Mouse (Mus musculus) heart, embryonic 13.5 days (tissue): ENCODE data around the gene Epn3. TPM values are rescaled to one million over a fixed set of nuclear protein-coding genes. Genes with fewer than 3 reads are reported as not detected.

Experiments used
- ATAC-seq: fragments of 200-750 bp; cut with Nextera tagmentation; 2 replicates; pipeline ENCODE4 v1.8.0; 2017; ENCODE audit warnings: moderate TSS enrichment; ENCODE audit not compliant: insufficient number of reproducible peaks, low FRiP score, low TSS enrichment; ENCODE audit errors: extremely low read depth
- H3K27ac ChIP-seq: fragments of 300-500 bp; sonication (generic); replicated peaks from 2 replicates; pipeline ENCODE4 v1.5.1; 2015; ENCODE audit warnings: moderate library complexity, mild to moderate bottlenecking, inconsistent platforms
- H3K27me3 ChIP-seq: fragments of 300-500 bp; sonication (generic); replicated peaks from 2 replicates; pipeline ENCODE4 v1.6.1; 2015; ENCODE audit warnings: mild to moderate bottlenecking, inconsistent platforms
- H3K36me3 ChIP-seq: fragments of 300-500 bp; sonication (generic); 2 replicates; pipeline ENCODE4 v1.6.1; 2015; ENCODE audit warnings: mild to moderate bottlenecking, inconsistent platforms
- H3K4me1 ChIP-seq: fragments of 300-500 bp; sonication (generic); 2 replicates; pipeline ENCODE4 v1.6.1; 2015; ENCODE audit warnings: inconsistent platforms
- H3K4me2 ChIP-seq: fragments of 300-500 bp; sonication (generic); 2 replicates; pipeline ENCODE4 v1.6.1; 2015; ENCODE audit warnings: inconsistent platforms, mild to moderate bottlenecking, moderate library complexity
- H3K4me3 ChIP-seq: fragments of 300-500 bp; sonication (generic); 2 replicates; pipeline ENCODE4 v1.5.1; 2015; ENCODE audit warnings: moderate library complexity, mild to moderate bottlenecking, inconsistent platforms
- H3K9ac ChIP-seq: fragments of 300-500 bp; sonication (generic); 2 replicates; pipeline ENCODE4 v1.6.1; 2015; ENCODE audit warnings: inconsistent platforms, mild to moderate bottlenecking, moderate library complexity
- H3K9me3 ChIP-seq: fragments of 300-500 bp; sonication (generic); 2 replicates; pipeline ENCODE4 v1.6.1; 2016; ENCODE audit warnings: inconsistent platforms
- WGBS: fragments of 180-500 bp; shearing (Covaris S2); methylation state at CpG from one replicate; pipeline ENCODE4 v1.1.7; 2015; ENCODE audit warnings: mixed read lengths; 5-methylcytosine and 5-hydroxymethylcytosine counted together
- polyA plus RNA-seq: library from polyadenylated mRNA; unstranded; fragments of >200 nt; fragmentation: Nextera tagmentation; extraction: Ambion mirVana; gene quantifications from 2 replicates; pipeline ENCODE4 v1.2.1, GENCODE M21; 2015

Gene Epn3
- polyA plus RNA-seq, 1 experiment from 2014 or later, result 11.8 TPM

DNA sequence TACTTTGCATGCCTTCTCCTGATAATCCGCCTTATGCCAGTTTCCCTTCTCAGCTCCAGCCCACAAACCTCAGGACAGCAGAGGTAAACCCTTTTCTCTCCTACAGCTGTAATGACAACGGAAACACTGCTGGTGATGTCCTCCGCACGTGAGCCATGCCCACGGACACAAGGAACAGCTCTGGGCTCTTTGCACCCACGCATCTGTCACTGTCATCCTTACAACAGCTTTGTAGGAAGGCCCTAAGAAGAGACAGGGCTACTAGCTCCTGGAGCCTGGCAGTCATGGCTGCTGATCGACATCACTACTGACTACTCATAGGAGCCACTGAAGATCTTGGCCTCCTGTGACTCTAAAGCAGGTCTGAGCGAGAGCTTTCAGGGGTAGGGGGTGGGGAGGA is 33.4 kb upstream of the Epn3 start:
- Histone ChIP-seq H3K9ac (no peak overlapping the region), H3K4me3 (no peak overlapping the region), H3K4me1 (peaks cover 9% of the 10 kb centered on the region), H3K4me2 (no peak overlapping the region), H3K27ac (no peak overlapping the region), H3K36me3 (no peaks in the 10 kb centered on the region), H3K27me3 (no peaks in the 10 kb centered on the region), H3K9me3 (no peaks in the 10 kb centered on the region; the same call in 1 of the 2 replicates)
- no peak for ATAC-seq
- 67% methylated on average over 8 of the region's 8 CpGs for WGBS

DNA sequence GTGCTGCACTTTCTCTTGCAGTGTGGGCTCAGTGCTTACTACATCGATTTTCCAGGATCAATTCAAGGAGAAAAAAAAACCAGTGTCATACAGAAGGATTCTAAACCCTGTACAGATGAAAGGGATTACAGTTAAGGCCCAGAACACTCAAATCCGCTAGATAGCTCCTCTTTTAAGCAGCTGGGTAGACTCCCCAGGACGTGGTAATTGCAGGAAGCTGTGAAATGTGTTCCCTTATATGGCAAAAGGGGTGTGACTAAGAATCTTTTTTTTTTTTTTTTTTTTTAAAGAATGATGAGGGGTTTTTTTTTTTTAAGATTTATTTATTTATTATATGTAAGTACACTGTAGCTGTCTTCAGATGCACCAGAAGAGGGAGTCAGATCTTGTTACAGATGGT is 29.1 kb upstream of the Epn3 start:
- Histone ChIP-seq H3K27ac (no peak overlapping the region), H3K36me3 (no peaks in the 10 kb centered on the region), H3K9ac (no peak overlapping the region), H3K4me3 (no peak overlapping the region), H3K4me1 (peaks cover 11% of the 10 kb centered on the region; the same call in 1 of the 2 replicates), H3K9me3 (no peaks in the 10 kb centered on the region), H3K4me2 (no peak overlapping the region), H3K27me3 (no peaks in the 10 kb centered on the region)
- no peak for ATAC-seq
- 44% methylated on average over 3 of the region's 3 CpGs for WGBS

DNA sequence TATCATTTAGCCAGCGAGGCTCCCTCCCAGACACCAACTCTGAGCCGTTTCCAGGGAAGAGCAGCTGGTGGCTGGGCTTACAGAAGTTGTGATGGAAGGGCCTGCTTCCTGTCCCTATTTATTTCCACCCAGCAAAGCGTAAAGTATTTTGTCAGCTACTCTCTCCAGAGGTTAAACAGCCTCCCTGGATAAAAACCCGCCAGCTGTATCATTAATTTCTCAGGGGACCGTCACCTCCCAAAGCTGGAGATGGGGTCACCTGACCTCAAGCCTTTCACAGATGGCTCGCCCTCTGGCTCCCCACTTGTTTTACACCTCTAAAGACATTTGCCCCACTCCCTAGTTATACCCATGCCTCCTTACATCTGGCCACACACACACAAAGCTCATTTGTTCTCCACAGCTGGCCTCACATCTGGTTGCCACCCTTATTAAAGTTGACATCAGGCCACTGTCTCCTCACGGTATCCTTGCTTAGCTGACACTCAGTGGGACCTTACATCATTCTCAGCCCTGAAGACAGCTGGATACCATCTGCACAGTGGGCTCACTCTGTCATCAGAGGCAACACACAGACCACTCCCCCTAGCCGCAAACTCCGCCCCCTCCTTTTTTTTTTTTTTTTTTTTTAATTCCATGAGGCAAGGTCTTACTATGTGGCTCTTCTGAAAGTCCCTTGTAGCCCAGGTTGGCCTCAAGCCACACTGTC is 26.6 kb upstream of the Epn3 start:
- Histone ChIP-seq H3K9ac (no peak overlapping the region), H3K27me3 (no peaks in the 10 kb centered on the region), H3K36me3 (no peaks in the 10 kb centered on the region), H3K9me3 (no peaks in the 10 kb centered on the region), H3K27ac (no peak overlapping the region), H3K4me2 (no peak overlapping the region), H3K4me1 (peaks cover 31% of the 10 kb centered on the region), H3K4me3 (no peak overlapping the region)
- 55% methylated on average over 9 of the region's 9 CpGs for WGBS
- no peak for ATAC-seq

DNA sequence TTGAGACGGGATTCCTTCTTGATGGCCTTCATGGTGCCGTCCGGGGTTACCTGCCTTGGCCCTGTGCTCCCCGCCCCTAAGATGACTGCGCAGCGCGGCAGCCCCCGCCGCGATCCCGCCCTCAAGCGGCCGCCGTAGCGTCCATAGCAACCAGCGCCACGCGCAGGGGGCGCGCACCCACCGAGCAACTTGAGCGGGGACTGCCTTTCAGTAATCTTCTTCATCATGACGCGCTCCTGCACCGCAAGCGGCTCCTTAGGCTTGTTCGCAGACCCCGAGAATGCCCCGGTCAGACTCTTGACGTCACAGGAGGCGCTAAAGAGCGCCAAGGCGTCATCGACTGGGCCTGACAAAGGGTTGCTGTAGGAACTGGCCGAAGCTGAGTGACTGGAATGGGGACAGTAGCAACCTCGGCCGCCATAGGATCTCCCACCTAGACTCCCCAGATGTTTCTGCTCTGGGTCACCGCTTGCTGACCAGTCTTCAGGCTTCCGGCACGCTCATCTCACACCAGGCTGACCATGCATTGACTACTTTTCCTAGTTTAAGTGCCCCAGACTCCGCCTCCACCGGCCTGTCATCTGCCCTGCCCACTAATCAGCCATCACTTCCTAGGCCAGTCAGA is 21.6 kb upstream of the Epn3 start, which contains the start of gene Mycbpap:
TSS of gene Mycbpap (minus strand) at position 524 of the 625 bp plus-strand sequence.
- peak within 1 kb of the TSS; percentile 84 for H3K9ac ChIP-seq
- no peaks in the 10 kb centered on the region for H3K27me3 ChIP-seq
- H3K4me2 ChIP-seq, result peak within 1 kb of the TSS; percentile 91
- under 1% methylated on average over 42 of the region's 42 CpGs for WGBS
- H3K9me3 ChIP-seq, result no peaks in the 10 kb centered on the region
- peak; percentile 55 for ATAC-seq
- H3K4me1 ChIP-seq, result peaks cover 43% of the 10 kb centered on the region
- no peaks in the 10 kb centered on the region for H3K36me3 ChIP-seq
- H3K27ac ChIP-seq, result peak within 1 kb of the TSS; percentile 76
- H3K4me3 ChIP-seq, result peak within 1 kb of the TSS; percentile 66

DNA sequence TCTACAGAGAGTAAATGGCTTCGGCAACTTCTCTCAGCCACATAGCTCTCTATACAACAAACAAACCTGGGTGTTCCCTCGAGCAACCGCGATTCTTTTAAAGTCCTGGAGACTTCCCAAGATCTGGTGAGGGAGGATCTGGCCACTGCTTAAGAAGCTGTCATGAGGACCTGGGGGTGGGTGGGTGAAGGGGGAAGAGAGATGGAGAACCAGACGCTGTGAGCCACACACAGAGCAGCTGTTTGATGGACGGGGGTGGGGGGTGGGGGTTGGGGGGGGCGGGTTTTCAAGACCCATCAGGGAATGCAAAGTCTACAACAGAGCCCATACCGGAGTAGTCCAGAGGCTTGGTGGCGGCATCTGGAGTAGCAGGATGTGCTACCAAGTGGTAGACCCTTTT is 13.7 kb upstream of the Epn3 start:
- WGBS, result 48% methylated on average over 9 of the region's 9 CpGs

DNA sequence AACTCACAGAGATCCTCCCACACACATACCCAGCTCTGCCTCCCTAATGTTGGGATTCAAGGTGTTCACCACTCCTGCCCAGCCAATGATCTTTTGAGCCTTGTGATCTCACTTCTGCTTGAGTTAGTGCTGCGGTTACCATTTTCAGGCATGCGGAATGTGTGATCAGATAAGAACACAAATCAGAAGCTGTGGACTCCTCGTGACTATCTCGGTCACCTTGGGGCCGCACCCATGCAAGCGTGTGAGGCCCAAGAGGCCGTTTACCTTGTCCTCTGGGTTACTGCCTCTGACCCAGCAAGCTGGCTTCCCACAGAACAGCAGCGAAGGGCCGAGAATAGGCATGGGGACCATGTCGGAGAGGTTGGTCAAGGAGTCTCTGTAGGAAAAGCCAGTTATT is 9.2 kb upstream of the Epn3 start:
- Histone ChIP-seq H3K9me3 (peaks cover 4% of the 10 kb centered on the region; the same call in 1 of the 2 replicates), H3K27ac (no peak overlapping the region), H3K9ac (no peak overlapping the region), H3K27me3 (peaks cover 28% of the 10 kb centered on the region; the same call in 1 of the 2 replicates), H3K36me3 (peaks cover 6% of the 10 kb centered on the region; the same call in 1 of the 2 replicates), H3K4me1 (no peaks in the 10 kb centered on the region), H3K4me3 (no peak overlapping the region), H3K4me2 (no peak overlapping the region)
- WGBS, result 66% methylated on average over 10 of the region's 10 CpGs
- no peak for ATAC-seq

More for the DNA sequence above, 13.7 kb upstream of the Epn3 start:
- Histone ChIP-seq H3K4me2 (no peak overlapping the region), H3K4me1 (peaks cover 6% of the 10 kb centered on the region), H3K9ac (no peak overlapping the region), H3K9me3 (peaks cover 4% of the 10 kb centered on the region; the same call in 1 of the 2 replicates), H3K27me3 (no peaks in the 10 kb centered on the region), H3K27ac (no peak overlapping the region), H3K4me3 (no peak overlapping the region), H3K36me3 (peaks cover 6% of the 10 kb centered on the region; the same call in 1 of the 2 replicates)
- ATAC-seq, result no peak

GRCm38 (mm10) chr11:94501482-94501881 is 1.7 kb upstream of the Epn3 start:
- WGBS, result 74% methylated on average over 8 of the region's 8 CpGs
- no peak for ATAC-seq
- Histone ChIP-seq H3K9ac (no peak overlapping the region), H3K4me3 (no peak overlapping the region), H3K27me3 (peaks cover 63% of the 10 kb centered on the region), H3K4me2 (no peak overlapping the region), H3K9me3 (no peaks in the 10 kb centered on the region), H3K27ac (no peak overlapping the region), H3K4me1 (peaks cover 44% of the 10 kb centered on the region), H3K36me3 (no peaks in the 10 kb centered on the region)

DNA sequence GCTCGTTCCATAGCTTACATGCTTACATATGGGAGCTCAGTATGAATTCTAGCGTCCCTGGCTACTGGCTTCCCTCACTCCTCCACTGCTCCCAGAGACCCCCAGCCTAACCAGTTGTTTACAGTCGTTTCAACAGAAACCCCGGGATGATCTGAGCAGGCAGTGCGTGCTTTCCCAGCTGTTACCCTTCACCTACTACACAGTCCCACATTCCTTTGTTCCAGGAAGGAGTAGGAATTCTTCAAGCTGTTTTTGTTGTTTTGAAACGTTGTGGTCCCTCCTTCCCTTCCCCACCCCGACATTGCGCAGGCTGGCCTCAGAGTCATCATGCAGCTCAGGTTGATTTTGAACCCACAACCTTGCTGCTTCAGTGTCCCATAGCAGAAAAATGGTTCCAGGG is 588 bp upstream of the Epn3 start:
- Histone ChIP-seq H3K27ac (peak overlapping the region; percentile 91), H3K9me3 (no peaks in the 10 kb centered on the region), H3K4me3 (peak overlapping the region; percentile 60), H3K4me2 (peak overlapping the region; percentile 72), H3K9ac (peak overlapping the region; percentile 86), H3K27me3 (peaks cover 54% of the 10 kb centered on the region), H3K36me3 (peaks cover 8% of the 10 kb centered on the region), H3K4me1 (peaks cover 52% of the 10 kb centered on the region)
- no peak for ATAC-seq
- 25% methylated on average over 8 of the region's 8 CpGs for WGBS

DNA sequence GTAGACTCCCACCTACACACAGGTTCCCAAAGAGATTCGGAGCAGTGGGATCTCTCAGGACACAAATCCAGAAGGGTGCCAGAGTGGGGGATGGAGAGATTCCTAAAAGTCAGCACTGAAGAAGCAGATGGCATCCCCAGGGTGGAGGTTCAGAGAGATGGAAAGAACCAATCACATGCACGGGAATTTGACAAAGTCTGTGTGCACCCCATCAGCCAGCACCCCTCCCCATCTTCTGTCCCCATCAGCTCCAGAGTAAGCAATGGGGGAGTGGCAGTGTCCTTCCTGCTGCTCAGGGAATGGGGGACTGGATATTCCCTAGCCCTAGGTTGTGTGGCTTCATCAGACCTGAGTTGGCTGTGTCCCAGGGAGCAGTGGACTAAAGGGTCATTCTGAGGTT is 739 bp downstream of the Epn3 start:
- H3K4me1 ChIP-seq, result peaks cover 63% of the 10 kb centered on the region
- no peak for ATAC-seq
- peak overlapping the region; percentile 60 for H3K4me3 ChIP-seq
- H3K9ac ChIP-seq, result peak overlapping the region; percentile 86
- peak overlapping the region; percentile 91 for H3K27ac ChIP-seq
- WGBS, result 10% methylated on average over 2 of the region's 2 CpGs
- H3K36me3 ChIP-seq, result peaks cover 8% of the 10 kb centered on the region
- no peaks in the 10 kb centered on the region for H3K9me3 ChIP-seq
- H3K4me2 ChIP-seq, result peak overlapping the region; percentile 72
- peaks cover 53% of the 10 kb centered on the region for H3K27me3 ChIP-seq

DNA sequence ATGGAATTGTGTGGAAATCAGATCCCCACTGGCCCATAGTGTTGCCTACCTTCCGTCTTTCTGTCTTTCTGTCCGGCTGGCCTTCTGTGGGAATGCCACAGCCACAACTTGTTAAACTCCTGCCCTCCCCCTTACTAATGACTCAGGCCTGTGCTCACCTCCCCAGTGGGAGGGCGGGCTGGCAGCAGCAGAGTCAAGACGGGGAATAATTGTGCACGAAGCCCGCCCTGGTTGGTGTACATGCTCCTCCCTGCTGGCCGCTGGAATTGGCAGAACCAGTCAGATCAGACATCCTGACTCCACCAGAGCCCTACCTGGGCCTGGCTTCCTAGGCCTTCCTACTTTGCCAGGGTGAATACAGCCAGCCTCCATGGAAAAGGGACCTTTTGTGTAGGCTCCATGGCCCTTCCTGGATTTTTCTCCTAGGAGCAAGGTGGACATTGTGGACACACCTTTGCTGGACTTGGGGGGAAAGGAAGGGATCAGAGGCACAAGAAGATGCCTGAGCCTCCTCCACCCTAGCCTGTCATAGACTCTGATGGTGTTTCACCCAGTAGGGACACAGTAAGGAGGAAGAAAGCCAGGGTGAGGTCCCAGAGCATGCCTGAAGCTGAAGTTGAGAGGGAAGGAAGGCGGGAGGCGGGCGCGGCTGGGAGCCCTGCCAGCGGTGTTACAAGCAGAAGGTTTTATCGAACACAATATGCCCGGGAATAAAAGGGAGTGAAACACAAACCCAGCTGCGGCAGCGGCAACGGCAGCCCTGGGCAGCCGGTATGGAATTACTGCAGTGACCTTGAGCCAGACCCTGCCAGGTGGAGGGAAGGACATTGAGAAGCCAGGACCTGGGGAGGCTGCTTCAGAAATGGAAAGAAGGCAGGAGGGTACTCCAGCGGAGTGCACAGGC is 1.4 kb downstream of the Epn3 start:
- 20% methylated on average over 19 of the region's 19 CpGs for WGBS
- Histone ChIP-seq H3K27ac (peak overlapping the region; percentile 91), H3K4me1 (peaks cover 63% of the 10 kb centered on the region), H3K4me3 (peak overlapping the region; percentile 60), H3K36me3 (peaks cover 15% of the 10 kb centered on the region), H3K9ac (peak overlapping the region; percentile 86), H3K27me3 (peaks cover 60% of the 10 kb centered on the region), H3K9me3 (no peaks in the 10 kb centered on the region), H3K4me2 (peak overlapping the region; percentile 72)
- 0 out of 2 replicates have a peak, but pooled peaks have one; percentile 20 for ATAC-seq

DNA sequence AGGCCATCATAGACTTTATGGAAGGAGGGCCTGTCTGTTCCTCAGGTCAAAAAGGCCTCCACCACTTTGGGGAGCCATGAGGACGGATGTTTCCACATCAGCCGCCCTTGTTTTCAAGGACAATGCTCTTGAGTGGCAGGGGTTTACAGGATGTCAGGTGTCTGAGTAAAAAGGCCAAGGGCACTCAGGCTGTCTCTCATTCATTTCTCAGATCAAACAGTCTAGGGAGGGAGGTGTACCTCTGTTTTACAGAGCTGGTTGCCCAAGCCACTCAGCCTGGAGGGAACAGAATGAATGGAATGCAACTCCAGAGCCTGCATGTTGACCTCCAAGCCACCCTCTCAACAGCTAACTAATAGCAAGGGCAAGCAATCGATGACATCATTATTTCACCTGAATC is 4.4 kb downstream of the Epn3 start:
- Histone ChIP-seq H3K4me3 (no peak overlapping the region), H3K9ac (peak overlapping the region; percentile 52; the same call in 1 of the 2 replicates), H3K4me1 (peaks cover 68% of the 10 kb centered on the region), H3K9me3 (no peaks in the 10 kb centered on the region), H3K27ac (peak overlapping the region; percentile 86), H3K36me3 (peaks cover 20% of the 10 kb centered on the region), H3K27me3 (peaks cover 72% of the 10 kb centered on the region), H3K4me2 (peak overlapping the region; percentile 33)
- ATAC-seq, result no peak
- 34% methylated on average over 3 of the region's 3 CpGs for WGBS
